Mouse (Mus musculus) forebrain, embryonic 16.5 days (tissue): ENCODE data around the gene Ank2. TPM values are rescaled to one million over a fixed set of nuclear protein-coding genes. Genes with fewer than 3 reads are reported as not detected.

Experiments used
- ATAC-seq: fragments of 200-750 bp; cut with Nextera tagmentation; 2 replicates; pipeline ENCODE4 v1.8.0; 2017; ENCODE audit warnings: mild to moderate bottlenecking, moderate library complexity
- H3K27ac ChIP-seq: fragments of 300-500 bp; sonication (generic); 2 replicates; pipeline ENCODE4 v1.5.1; 2014; ENCODE audit warnings: low read length, control low read depth
- H3K27me3 ChIP-seq: fragments of 300-500 bp; sonication (generic); replicated peaks from 2 replicates; pipeline ENCODE4 v1.6.1; 2014; ENCODE audit warnings: low read length; ENCODE audit not compliant: control insufficient read depth, insufficient read depth
- H3K36me3 ChIP-seq: fragments of 300-500 bp; sonication (generic); 2 replicates; pipeline ENCODE4 v1.6.1; 2014; ENCODE audit not compliant: control insufficient read depth, insufficient read depth
- H3K4me1 ChIP-seq: fragments of 300-500 bp; sonication (generic); replicated peaks from 2 replicates; pipeline ENCODE4 v1.6.1; 2014; ENCODE audit warnings: low read length; ENCODE audit not compliant: control insufficient read depth, insufficient read depth
- H3K4me2 ChIP-seq: fragments of 300-500 bp; sonication (generic); 2 replicates; pipeline ENCODE4 v1.6.1; 2014; ENCODE audit warnings: mild to moderate bottlenecking, low read length, control low read depth
- H3K4me3 ChIP-seq: fragments of 300-500 bp; sonication (generic); replicated peaks from 2 replicates; pipeline ENCODE4 v1.5.1; 2014; ENCODE audit warnings: mild to moderate bottlenecking, low read length, control low read depth
- H3K9ac ChIP-seq: fragments of 300-500 bp; sonication (generic); replicated peaks from 2 replicates; pipeline ENCODE4 v1.6.1; 2014; ENCODE audit warnings: low read depth, low read length, control low read depth
- H3K9me3 ChIP-seq: fragments of 300-500 bp; sonication (generic); 2 replicates; pipeline ENCODE4 v1.6.1; 2016; ENCODE audit warnings: low read length; ENCODE audit not compliant: control insufficient read depth
- WGBS: fragments of 180-500 bp; shearing (Covaris S2); extraction: QIAGEN DNeasy Blood & Tissue Kit; methylation state at CpG from one replicate; pipeline ENCODE4 v1.1.7; 2014; 5-methylcytosine and 5-hydroxymethylcytosine counted together
- polyA plus RNA-seq: library from polyadenylated mRNA; unstranded; fragments of >200 nt; fragmentation: Nextera tagmentation; extraction: Ambion mirVana; gene quantifications from 2 replicates; pipeline ENCODE4 v1.2.1, GENCODE M21; 2015

The Ank2 gene
- polyA plus RNA-seq, 1 experiment from 2014 or later = 201 TPM

DNA sequence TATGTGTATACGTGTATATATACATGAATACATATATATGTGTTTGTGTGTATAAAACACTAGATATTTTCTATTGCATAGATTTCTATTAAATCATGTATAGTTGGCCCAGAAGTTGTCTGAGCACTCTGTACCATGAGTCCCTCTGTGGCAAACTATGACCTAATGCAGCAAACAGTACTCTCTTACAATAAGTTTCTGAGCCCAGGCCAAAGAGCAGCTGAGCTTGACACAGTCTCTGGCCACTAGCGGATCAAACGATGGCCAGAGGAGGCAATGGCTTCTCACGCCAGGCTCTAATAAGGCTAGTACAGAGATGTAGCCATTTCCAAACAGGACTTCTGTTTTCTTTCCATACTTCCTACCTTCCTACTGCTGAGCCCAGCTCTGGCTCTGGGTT is 380.4 kb downstream of the Ank2 start:
- no peak overlapping the region for H3K4me2 ChIP-seq
- no peaks in the 10 kb centered on the region for H3K36me3 ChIP-seq
- H3K4me1 ChIP-seq = 0 out of 2 replicates have a peak, but pooled peaks cover 5% of the 10 kb centered on the region
- no peak overlapping the region for H3K9ac ChIP-seq
- no peaks in the 10 kb centered on the region for H3K27me3 ChIP-seq
- 89% methylated on average over 4 of the region's 4 CpGs for WGBS
- no peak for ATAC-seq
- no peak overlapping the region for H3K4me3 ChIP-seq
- no peaks in the 10 kb centered on the region for H3K9me3 ChIP-seq
- H3K27ac ChIP-seq = no peak overlapping the region

DNA sequence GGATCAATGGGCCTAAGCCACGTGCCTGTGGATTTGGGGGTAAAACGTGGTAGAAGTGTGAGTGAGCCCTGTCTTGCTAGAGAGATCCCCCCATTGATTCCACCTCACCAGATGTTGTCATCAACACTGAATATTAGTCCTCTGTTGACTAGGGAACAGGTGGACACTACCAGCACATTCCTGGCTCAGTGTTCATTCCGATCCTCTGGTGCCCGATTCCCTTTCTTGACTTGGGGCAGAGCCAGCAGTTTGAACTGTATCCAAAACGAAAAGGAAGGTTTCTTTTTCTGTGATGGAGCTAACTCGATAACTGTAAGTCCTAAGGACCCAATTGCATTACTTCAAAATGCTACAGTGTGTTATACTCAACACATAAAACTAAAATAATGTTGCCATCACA is 382.9 kb downstream of the Ank2 start:
- no peak for ATAC-seq
- Histone ChIP-seq H3K9me3 (no peaks in the 10 kb centered on the region), H3K4me3 (no peak overlapping the region), H3K4me2 (no peak overlapping the region), H3K27ac (no peak overlapping the region), H3K27me3 (no peaks in the 10 kb centered on the region), H3K4me1 (0 out of 2 replicates have a peak, but pooled peaks cover 5% of the 10 kb centered on the region), H3K36me3 (no peaks in the 10 kb centered on the region), H3K9ac (no peak overlapping the region)
- 67% methylated on average over 6 of the region's 6 CpGs for WGBS

DNA sequence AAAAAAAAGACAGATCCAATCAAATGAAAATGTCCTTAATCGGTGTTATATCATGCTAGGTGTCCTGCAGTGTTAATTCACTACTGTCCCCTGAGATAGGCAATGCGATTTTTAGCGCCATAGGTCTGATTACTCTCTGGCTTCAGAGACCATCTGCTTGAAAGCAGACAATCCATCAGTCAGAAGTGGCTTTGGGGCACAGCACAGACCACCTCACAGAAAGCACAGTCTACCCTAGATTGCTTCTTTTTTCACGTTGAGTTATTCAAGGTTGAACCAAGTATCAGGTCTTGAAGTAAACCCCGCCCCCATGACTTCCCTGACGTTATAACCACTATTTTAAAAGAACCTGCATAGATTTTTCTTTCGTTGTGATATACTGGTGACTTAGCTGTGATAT is 385.9 kb downstream of the Ank2 start:
- Histone ChIP-seq H3K9ac (no peak overlapping the region), H3K4me2 (no peak overlapping the region), H3K4me1 (peaks cover 11% of the 10 kb centered on the region; the same call in 1 of the 2 replicates), H3K4me3 (no peak overlapping the region), H3K36me3 (no peaks in the 10 kb centered on the region), H3K27me3 (no peaks in the 10 kb centered on the region), H3K27ac (no peak overlapping the region), H3K9me3 (no peaks in the 10 kb centered on the region)
- no peak for ATAC-seq
- WGBS = 85% methylated on average over 7 of the region's 7 CpGs

GRCm38 (mm10) chr3:127109413-127109812 is 389.7 kb downstream of the Ank2 start:
- 69% methylated on average over 3 of the region's 3 CpGs for WGBS
- no peaks in the 10 kb centered on the region for H3K27me3 ChIP-seq
- no peak overlapping the region for H3K27ac ChIP-seq
- ATAC-seq = no peak
- H3K9ac ChIP-seq = no peak overlapping the region
- no peaks in the 10 kb centered on the region for H3K36me3 ChIP-seq
- peaks cover 12% of the 10 kb centered on the region for H3K4me1 ChIP-seq
- no peaks in the 10 kb centered on the region for H3K9me3 ChIP-seq
- H3K4me2 ChIP-seq = no peak overlapping the region
- H3K4me3 ChIP-seq = no peak overlapping the region

DNA sequence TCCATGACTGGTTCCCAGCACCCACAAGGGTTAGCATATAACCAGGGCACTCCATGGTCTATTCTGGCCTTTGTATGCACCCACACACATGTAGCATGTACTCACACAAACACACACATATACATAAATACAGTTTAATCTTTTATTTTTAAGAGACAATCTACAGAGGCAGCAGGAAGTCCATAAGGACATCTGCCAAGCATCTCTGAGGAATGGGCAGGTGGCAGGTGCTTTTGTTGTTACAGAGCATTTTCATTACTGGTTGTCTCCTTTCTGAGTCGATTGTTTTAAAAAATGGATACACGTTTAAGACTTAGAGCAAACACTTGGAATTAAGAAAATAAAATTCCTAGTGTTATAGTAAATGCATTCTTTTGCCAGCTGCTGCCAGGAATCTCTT is 390.7 kb downstream of the Ank2 start:
- Histone ChIP-seq H3K27ac (no peak overlapping the region), H3K4me3 (no peak overlapping the region), H3K9me3 (no peaks in the 10 kb centered on the region), H3K9ac (no peak overlapping the region), H3K4me1 (peaks cover 12% of the 10 kb centered on the region), H3K36me3 (no peaks in the 10 kb centered on the region), H3K4me2 (no peak overlapping the region), H3K27me3 (no peaks in the 10 kb centered on the region)
- WGBS = 74% methylated on average over 2 of the region's 2 CpGs
- ATAC-seq = no peak

DNA sequence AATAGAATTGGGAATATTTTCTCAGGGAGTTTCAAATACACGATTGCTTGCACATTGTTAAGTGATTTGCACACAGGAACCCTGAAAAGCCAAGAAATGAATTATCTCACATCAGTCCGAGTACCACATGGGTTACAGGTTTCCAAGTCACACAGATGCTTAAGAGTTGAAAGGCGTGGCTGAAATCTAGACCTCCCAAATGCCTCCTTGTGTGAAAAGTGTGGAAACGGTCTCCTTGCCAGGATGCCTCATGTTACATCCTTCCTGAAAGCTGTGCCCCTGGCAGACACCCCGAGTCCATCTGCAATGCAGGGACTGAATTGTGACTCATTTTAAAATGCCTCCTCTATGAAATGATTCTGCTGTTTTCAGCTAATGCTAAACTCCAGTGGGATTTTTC is 391.9 kb downstream of the Ank2 start:
- Histone ChIP-seq H3K27me3 (no peaks in the 10 kb centered on the region), H3K9me3 (no peaks in the 10 kb centered on the region), H3K4me3 (no peak overlapping the region), H3K4me2 (no peak overlapping the region), H3K36me3 (no peaks in the 10 kb centered on the region), H3K27ac (no peak overlapping the region), H3K4me1 (peaks cover 12% of the 10 kb centered on the region), H3K9ac (no peak overlapping the region)
- whole genome bisulfite sequencing = 63% methylated on average over 5 of the region's 5 CpGs
- no peak for ATAC-seq

- H3K9me3 ChIP-seq = no peaks in the 10 kb centered on the region
- no peak; the same call in 1 of the 2 replicates for ATAC-seq
- H3K36me3 ChIP-seq = no peaks in the 10 kb centered on the region
- H3K4me2 ChIP-seq = no peak overlapping the region
- H3K4me1 ChIP-seq = no peaks in the 10 kb centered on the region
- H3K9ac ChIP-seq = no peak overlapping the region
- H3K4me3 ChIP-seq = no peak overlapping the region
- 100% methylated on average over 1 of the region's 1 CpGs for WGBS
- no peaks in the 10 kb centered on the region for H3K27me3 ChIP-seq
- no peak overlapping the region for H3K27ac ChIP-seq
Observed at GRCm38 (mm10) chr3:127101326-127101725, 397.8 kb downstream of the Ank2 start.

DNA sequence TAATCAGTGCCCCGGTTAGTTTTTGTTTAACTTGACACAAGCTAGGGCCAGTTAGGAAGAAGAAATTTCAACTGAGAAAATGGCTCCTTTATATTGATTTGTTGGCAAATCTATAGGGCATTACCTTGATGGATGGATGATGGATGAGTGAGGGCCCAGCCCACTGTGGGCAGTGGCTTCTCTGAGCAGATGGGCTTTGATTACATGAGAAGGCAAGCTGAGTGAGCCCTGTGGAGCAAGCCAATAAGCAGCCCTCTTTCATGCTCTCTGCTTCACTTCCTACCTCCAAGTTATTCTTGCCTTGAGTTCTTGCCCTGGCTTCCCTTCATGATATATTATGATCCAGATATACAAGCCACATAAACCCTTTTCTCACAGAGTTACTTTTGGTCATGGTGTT is 401.4 kb downstream of the Ank2 start:
- no peak overlapping the region for H3K9ac ChIP-seq
- H3K27ac ChIP-seq = no peak overlapping the region
- H3K27me3 ChIP-seq = no peaks in the 10 kb centered on the region
- no peaks in the 10 kb centered on the region for H3K9me3 ChIP-seq
- WGBS = 100% methylated on average over 1 of the region's 1 CpGs
- ATAC-seq = peak; percentile 50; the same call in 1 of the 2 replicates
- H3K4me3 ChIP-seq = no peak overlapping the region
- no peaks in the 10 kb centered on the region for H3K36me3 ChIP-seq
- no peak overlapping the region for H3K4me2 ChIP-seq
- no peaks in the 10 kb centered on the region for H3K4me1 ChIP-seq

- H3K27ac ChIP-seq = no peak overlapping the region
- H3K9ac ChIP-seq = no peak overlapping the region
- no peak overlapping the region for H3K4me3 ChIP-seq
- H3K4me2 ChIP-seq = no peak overlapping the region
- H3K36me3 ChIP-seq = no peaks in the 10 kb centered on the region
- no peaks in the 10 kb centered on the region for H3K4me1 ChIP-seq
- no peaks in the 10 kb centered on the region for H3K9me3 ChIP-seq
- whole genome bisulfite sequencing = 97% methylated on average over 1 of the region's 1 CpGs
- no peak for ATAC-seq
- no peaks in the 10 kb centered on the region for H3K27me3 ChIP-seq
Observed at GRCm38 (mm10) chr3:127097106-127097505, 402.0 kb downstream of the Ank2 start.

DNA sequence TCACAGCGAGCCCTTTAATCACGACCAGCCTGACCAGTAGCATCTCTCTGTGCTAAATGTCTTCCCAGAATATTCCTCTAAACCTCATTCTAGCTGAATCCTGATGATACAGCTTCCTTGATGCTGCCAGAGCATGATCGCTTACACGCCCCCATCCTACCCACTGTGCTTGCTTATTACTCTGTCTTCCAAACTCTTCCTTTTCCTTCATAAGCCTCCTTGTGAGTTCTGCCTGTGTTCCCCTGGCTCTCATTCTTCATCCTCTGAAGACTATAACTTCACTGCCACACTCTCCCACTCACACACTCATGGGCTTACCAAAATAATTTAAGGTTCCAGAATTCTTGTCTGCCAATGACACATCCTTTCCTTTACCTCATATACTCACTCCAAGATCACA is 405.5 kb downstream of the Ank2 start:
- H3K9ac ChIP-seq = no peak overlapping the region
- no peak overlapping the region for H3K4me3 ChIP-seq
- 90% methylated on average over 4 of the region's 4 CpGs for WGBS

More for the DNA sequence above, 405.5 kb downstream of the Ank2 start:
- Histone ChIP-seq H3K4me1 (no peaks in the 10 kb centered on the region), H3K36me3 (no peaks in the 10 kb centered on the region), H3K4me2 (no peak overlapping the region), H3K9me3 (no peaks in the 10 kb centered on the region), H3K27ac (no peak overlapping the region), H3K27me3 (no peaks in the 10 kb centered on the region)
- no peak for ATAC-seq
